Mouse (Mus musculus): ENCODE results near the gene Pfdn6. TPM values are rescaled to one million over a fixed set of nuclear protein-coding genes. Genes with fewer than 3 reads are reported as not detected.
"Not testable (repeated sequence)": the region's sequence is repeated elsewhere in the genome, so short reads cannot be mapped to it uniquely, and the experiment has no call there.

Pfdn6 gene
- polyA plus RNA-seq (2014; fragmentation: Nextera tagmentation; extraction: Ambion mirVana), result 110 TPM in 2 replicates

- Histone ChIP-seq H3K27ac (replicated peaks in 1 of 2; ENCODE audit: control insufficient read depth in 1 of 2, insufficient read depth in 1 of 2, low read depth in 2 of 2, low read length in 2 of 2) (0 out of 4 replicates have a peak within 1 kb of the TSS, but pooled peaks of 1 of the 2 experiments have one; percentile 39), H3K9me3 (ENCODE audit: control insufficient read depth, low read length) (no peaks in the 10 kb centered on the region), H3K4me1 (ENCODE audit: control insufficient read depth in 2 of 2, insufficient read depth in 2 of 2, low read length in 2 of 2) (peaks cover 8 to 19% of the 10 kb centered on the region in 2 experiments), H3K27me3 (ENCODE audit: control insufficient read depth, insufficient read depth, low read length) (no peaks in the 10 kb centered on the region), H3K36me3 (ENCODE audit: control insufficient read depth, insufficient read depth, low read length) (peaks cover 59% of the 10 kb centered on the region), H3K9ac (ENCODE audit: low read length) (peak within 1 kb of the TSS; percentile 86), H3K4me3 (ENCODE audit: control insufficient read depth in 1 of 2, insufficient read depth in 1 of 2, low read depth in 1 of 2, low read length in 2 of 2) (peak within 1 kb of the TSS; percentile 68 to 78), H3K4me2 (ENCODE audit: low read length) (peak within 1 kb of the TSS; percentile 93)
- WGBS, result under 1% methylated on average over 36 of the region's 36 CpGs
- ATAC-seq (ENCODE audit: insufficient number of reproducible peaks, insufficient read depth, low FRiP score, low read depth), result peak; percentile 78
These were observed at the start of gene Pfdn6, which contains the start of gene Wdr46 for GRCm38 (mm10) chr17:33940206-33940805. TSS of gene Pfdn6 (minus strand) at chr17:33940343. TSS of gene Wdr46 (plus strand) at chr17:33940660.

DNA sequence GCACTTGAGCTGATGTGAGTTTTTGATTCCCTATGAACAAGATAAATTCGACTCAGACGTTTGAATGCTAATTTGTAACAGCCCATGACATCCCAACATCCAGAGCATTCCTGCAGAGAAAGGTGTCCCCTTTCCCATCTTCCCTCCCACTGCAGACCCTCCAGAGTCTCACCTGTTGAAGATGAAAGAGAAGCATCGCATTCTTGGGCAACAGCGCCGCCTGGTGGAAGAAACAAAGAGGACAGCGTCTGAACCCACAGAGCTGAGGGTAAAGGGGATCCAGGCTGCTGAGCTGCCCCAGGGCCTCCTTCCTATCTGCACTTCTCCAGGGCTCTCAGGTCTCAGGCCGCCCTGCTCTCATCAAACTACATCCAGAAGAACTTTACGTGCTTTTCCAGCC, 42.0 kb upstream of the Pfdn6 start:
- H3K36me3 ChIP-seq (ENCODE audit: control insufficient read depth, insufficient read depth, low read length); H3K4me3 ChIP-seq (ENCODE audit: control insufficient read depth in 1 of 2, insufficient read depth in 1 of 2, low read depth in 1 of 2, low read length in 2 of 2); H3K27ac ChIP-seq (replicated peaks in 1 of 2; ENCODE audit: control insufficient read depth in 1 of 2, insufficient read depth in 1 of 2, low read depth in 2 of 2, low read length in 2 of 2); ATAC-seq (ENCODE audit: insufficient number of reproducible peaks, insufficient read depth, low FRiP score, low read depth); H3K9me3 ChIP-seq (ENCODE audit: control insufficient read depth, low read length); H3K9ac ChIP-seq (ENCODE audit: low read length): not testable (repeated sequence)
- Histone ChIP-seq H3K4me1 (ENCODE audit: control insufficient read depth in 2 of 2, insufficient read depth in 2 of 2, low read length in 2 of 2) (peaks cover 11 to 12% of the 10 kb centered on the region in 2 experiments; a peak in 2 of 4 replicates), H3K4me2 (ENCODE audit: low read length) (peak overlapping the region; percentile 68), H3K27me3 (ENCODE audit: control insufficient read depth, insufficient read depth, low read length) (peaks cover 32% of the 10 kb centered on the region)
- WGBS, result 9% methylated on average over 8 of the region's 8 CpGs

DNA sequence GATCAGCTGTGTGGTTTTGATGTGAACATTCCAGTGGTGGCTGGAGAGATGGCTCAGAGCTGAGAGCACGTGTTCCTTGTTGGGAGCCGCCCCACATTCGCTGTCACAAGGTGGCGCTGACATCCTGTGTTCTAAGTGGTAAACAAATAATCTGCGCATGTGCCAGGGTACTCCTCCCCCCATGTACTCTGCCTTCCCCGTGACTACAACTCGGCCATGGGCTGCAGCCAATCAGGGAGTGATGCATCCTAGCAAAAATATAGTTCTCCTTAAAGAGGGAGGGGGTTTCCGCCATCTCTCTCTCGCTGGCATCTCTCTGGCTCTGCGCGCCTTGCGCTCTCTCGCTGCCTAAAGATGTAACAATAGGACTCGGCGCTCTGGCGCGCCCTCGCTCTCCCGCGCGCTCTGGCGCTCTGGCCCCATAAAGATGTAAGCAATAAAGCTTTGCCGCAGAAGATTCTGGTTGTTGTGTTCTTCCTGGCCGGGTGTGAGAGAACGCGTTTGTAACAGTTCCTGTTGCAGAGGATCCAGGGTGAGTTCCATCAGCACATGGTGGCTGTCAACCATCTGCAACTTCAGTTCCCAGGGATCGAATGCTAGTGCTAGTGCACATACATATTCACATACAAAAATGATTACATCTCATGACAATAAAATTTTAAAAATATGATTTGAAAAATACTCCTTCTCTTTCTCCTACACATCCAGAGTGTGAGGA, 41.2 kb upstream of the Pfdn6 start:
- Histone ChIP-seq H3K27ac (replicated peaks in 1 of 2; ENCODE audit: control insufficient read depth in 1 of 2, insufficient read depth in 1 of 2, low read depth in 2 of 2, low read length in 2 of 2) (peak overlapping the region; percentile 63 to 71), H3K4me3 (ENCODE audit: control insufficient read depth in 1 of 2, insufficient read depth in 1 of 2, low read depth in 1 of 2, low read length in 2 of 2) (peak overlapping the region; percentile 43 to 58), H3K9ac (ENCODE audit: low read length) (peak overlapping the region; percentile 67), H3K4me1 (ENCODE audit: control insufficient read depth in 2 of 2, insufficient read depth in 2 of 2, low read length in 2 of 2) (peaks cover 11 to 12% of the 10 kb centered on the region in 2 experiments; a peak in 2 of 4 replicates), H3K4me2 (ENCODE audit: low read length) (peak overlapping the region; percentile 68), H3K27me3 (ENCODE audit: control insufficient read depth, insufficient read depth, low read length) (peaks cover 39% of the 10 kb centered on the region)
- not testable (repeated sequence) for H3K9me3 ChIP-seq (ENCODE audit: control insufficient read depth, low read length); H3K36me3 ChIP-seq (ENCODE audit: control insufficient read depth, insufficient read depth, low read length)
- WGBS, result under 1% methylated on average over 27 of the region's 27 CpGs
- ATAC-seq (ENCODE audit: insufficient number of reproducible peaks, insufficient read depth, low FRiP score, low read depth), result peak; percentile 79

GRCm38 (mm10) chr17:33980181-33981035, 40.3 kb upstream of the Pfdn6 start:
- 69% methylated on average over 19 of the region's 19 CpGs for WGBS
- H3K27me3 ChIP-seq (ENCODE audit: control insufficient read depth, insufficient read depth, low read length), result peaks cover 44% of the 10 kb centered on the region
- H3K9ac ChIP-seq (ENCODE audit: low read length), result no peak overlapping the region
- H3K27ac ChIP-seq (replicated peaks in 1 of 2; ENCODE audit: control insufficient read depth in 1 of 2, insufficient read depth in 1 of 2, low read depth in 2 of 2, low read length in 2 of 2), result 0 out of 4 replicates have a peak overlapping the region, but pooled peaks of 1 of the 2 experiments have one; percentile 47
- no peak for ATAC-seq (ENCODE audit: insufficient number of reproducible peaks, insufficient read depth, low FRiP score, low read depth)
- H3K4me2 ChIP-seq (ENCODE audit: low read length), result peak overlapping the region; percentile 68
- H3K4me3 ChIP-seq (ENCODE audit: control insufficient read depth in 1 of 2, insufficient read depth in 1 of 2, low read depth in 1 of 2, low read length in 2 of 2), result no peak overlapping the region
- peaks cover 11 to 12% of the 10 kb centered on the region in 2 experiments; a peak in 2 of 4 replicates for H3K4me1 ChIP-seq (ENCODE audit: control insufficient read depth in 2 of 2, insufficient read depth in 2 of 2, low read length in 2 of 2)
- H3K9me3 ChIP-seq (ENCODE audit: control insufficient read depth, low read length), result no peaks in the 10 kb centered on the region
- no peaks in the 10 kb centered on the region for H3K36me3 ChIP-seq (ENCODE audit: control insufficient read depth, insufficient read depth, low read length)

- Histone ChIP-seq H3K27ac (replicated peaks in 1 of 2; ENCODE audit: control insufficient read depth in 1 of 2, insufficient read depth in 1 of 2, low read depth in 2 of 2, low read length in 2 of 2) (no peak overlapping the region), H3K4me1 (ENCODE audit: control insufficient read depth in 2 of 2, insufficient read depth in 2 of 2, low read length in 2 of 2) (peaks cover 11 to 12% of the 10 kb centered on the region in 2 experiments; a peak in 2 of 4 replicates), H3K4me3 (ENCODE audit: control insufficient read depth in 1 of 2, insufficient read depth in 1 of 2, low read depth in 1 of 2, low read length in 2 of 2) (no peak overlapping the region), H3K9me3 (ENCODE audit: control insufficient read depth, low read length) (no peaks in the 10 kb centered on the region), H3K27me3 (ENCODE audit: control insufficient read depth, insufficient read depth, low read length) (peaks cover 44% of the 10 kb centered on the region), H3K9ac (ENCODE audit: low read length) (no peak overlapping the region), H3K36me3 (ENCODE audit: control insufficient read depth, insufficient read depth, low read length) (no peaks in the 10 kb centered on the region), H3K4me2 (ENCODE audit: low read length) (no peak overlapping the region)
- WGBS, result 67% methylated on average over 6 of the region's 6 CpGs
- no peak for ATAC-seq (ENCODE audit: insufficient number of reproducible peaks, insufficient read depth, low FRiP score, low read depth)
These were observed 39.4 kb upstream of the Pfdn6 start for GRCm38 (mm10) chr17:33979512-33980050.

- peak overlapping the region; percentile 63 for H3K4me2 ChIP-seq (ENCODE audit: low read length)
- ATAC-seq (ENCODE audit: insufficient number of reproducible peaks, insufficient read depth, low FRiP score, low read depth), result 0 out of 2 replicates have a peak, but pooled peaks have one; percentile 23
- no peak overlapping the region for H3K27ac ChIP-seq (replicated peaks in 1 of 2; ENCODE audit: control insufficient read depth in 1 of 2, insufficient read depth in 1 of 2, low read depth in 2 of 2, low read length in 2 of 2)
- H3K9ac ChIP-seq (ENCODE audit: low read length), result peak overlapping the region; percentile 46; the same call in 1 of the 2 replicates
- peaks cover 46% of the 10 kb centered on the region for H3K27me3 ChIP-seq (ENCODE audit: control insufficient read depth, insufficient read depth, low read length)
- under 1% methylated on average over 17 of the region's 17 CpGs for WGBS
- H3K4me1 ChIP-seq (ENCODE audit: control insufficient read depth in 2 of 2, insufficient read depth in 2 of 2, low read length in 2 of 2), result peaks cover 11 to 12% of the 10 kb centered on the region in 2 experiments; a peak in 2 of 4 replicates
- H3K9me3 ChIP-seq (ENCODE audit: control insufficient read depth, low read length), result no peaks in the 10 kb centered on the region
- peak overlapping the region; percentile 35 to 36; a peak in 3 of 4 replicates for H3K4me3 ChIP-seq (ENCODE audit: control insufficient read depth in 1 of 2, insufficient read depth in 1 of 2, low read depth in 1 of 2, low read length in 2 of 2)
- H3K36me3 ChIP-seq (ENCODE audit: control insufficient read depth, insufficient read depth, low read length), result no peaks in the 10 kb centered on the region
These were observed 38.5 kb upstream of the Pfdn6 start for GRCm38 (mm10) chr17:33978631-33979031.

All from heart, embryonic 14.5 days (tissue).